ENCODE assay signal across 19 mouse cellular contexts in genomic region chr9:117222741-117223140, GRCm38 (mm10).
"Had no signal": no experiment of that assay in that cellular context is flagged by ENCODE, and none has a peak within 500 bp of the region (broad histone marks: within the 10 kb centered on the region; RNA-seq: fewer than 3 reads in every experiment).

No protein-coding gene starts in this region.

- H3K4me1 ChIP-seq: midbrain, embryonic 10.5 days; midbrain, embryonic 12.5 days; neural tube, embryonic 13.5 days; neural tube, embryonic 15.5 days had no signal

- H3K4me3 ChIP-seq: lung, embryonic 15.5 days; midbrain, embryonic 10.5 days; midbrain, embryonic 12.5 days; myocyte; neural tube, embryonic 13.5 days; neural tube, embryonic 15.5 days had no signal

- H3K27me3 ChIP-seq: lung, embryonic 15.5 days; midbrain, embryonic 12.5 days; neural tube, embryonic 13.5 days; neural tube, embryonic 15.5 days had no signal

- ATAC-seq: midbrain, embryonic 16.5 days had no signal

- H3K9me3 ChIP-seq: lung, embryonic 15.5 days; midbrain, embryonic 10.5 days; midbrain, embryonic 12.5 days; neural tube, embryonic 13.5 days; neural tube, embryonic 15.5 days had no signal

- H3K36me3 ChIP-seq: midbrain, embryonic 10.5 days; midbrain, embryonic 12.5 days; neural tube, embryonic 15.5 days had no signal

- H3K9ac ChIP-seq: lung, embryonic 15.5 days; midbrain, embryonic 12.5 days; neural tube, embryonic 13.5 days; neural tube, embryonic 15.5 days had no signal

- DNase-seq: lung, adult 2 months; lung, postnatal 10 days; lung, postnatal 4 days; midbrain, embryonic 14.5 days; retina, postnatal 1 day; right cerebral cortex, adult 18-20 months; right cerebral cortex, postnatal 25 days; right cerebral cortex, postnatal 4 days; spleen, adult 18-20 months; thymus, adult 18-20 months; thymus, postnatal 14 days; thymus, postnatal 36 days had no signal

- H3K27ac ChIP-seq: lung, embryonic 15.5 days; midbrain, embryonic 10.5 days; midbrain, embryonic 12.5 days; neural tube, embryonic 13.5 days; neural tube, embryonic 15.5 days had no signal

- H3K4me2 ChIP-seq: lung, embryonic 15.5 days; midbrain, embryonic 12.5 days; neural tube, embryonic 13.5 days; neural tube, embryonic 15.5 days had no signal
